Mouse (Mus musculus) spleen, postnatal 4 days (tissue): ENCODE data around the gene Vps36.

Source experiments
- DNase-seq, 2 experiments: peaks; one replicate each; pipeline ENCODE4 v3.0.0; 2022; ENCODE audit warnings: low spot score in 2 of 2

The Vps36 gene

GRCm38 (mm10) chr8:22209012-22209411, 16.4 kb downstream of the Vps36 start:
- DNase-seq, result no peak

- DNase-seq, result no peak
Measured at GRCm38 (mm10) chr8:22214826-22215225, 22.2 kb downstream of the Vps36 start.

DNA sequence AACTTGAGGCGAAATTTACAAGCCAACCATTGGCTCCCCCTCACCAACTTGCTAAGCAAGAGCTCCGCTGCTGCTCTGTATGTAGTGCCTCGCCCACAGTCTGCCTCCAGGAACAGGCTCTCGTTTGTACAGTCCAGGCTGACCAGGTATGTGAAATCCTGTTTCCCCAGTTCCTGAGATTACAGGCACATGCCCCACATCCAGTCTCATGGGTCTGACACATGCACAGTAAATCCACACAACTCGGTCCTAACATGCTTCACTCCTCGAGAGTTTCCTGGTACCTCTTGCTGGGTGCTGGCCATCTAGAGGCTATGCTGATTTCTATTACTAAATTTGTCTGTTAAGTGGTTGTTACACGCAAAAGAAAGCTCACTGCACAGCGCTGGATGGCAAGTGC, 33.8 kb downstream of the Vps36 start:
- no peak for DNase-seq

- peak; percentile 21 to 65 for DNase-seq
Measured at GRCm38 (mm10) chr8:22227061-22227877, 34.7 kb downstream of the Vps36 start, which contains the start of gene Thsd1. Thsd1 (plus strand) TSS chr8:22227313.

GRCm38 (mm10) chr8:22228621-22229020, 36.0 kb downstream of the Vps36 start:
- DNase-seq, result no peak

DNA sequence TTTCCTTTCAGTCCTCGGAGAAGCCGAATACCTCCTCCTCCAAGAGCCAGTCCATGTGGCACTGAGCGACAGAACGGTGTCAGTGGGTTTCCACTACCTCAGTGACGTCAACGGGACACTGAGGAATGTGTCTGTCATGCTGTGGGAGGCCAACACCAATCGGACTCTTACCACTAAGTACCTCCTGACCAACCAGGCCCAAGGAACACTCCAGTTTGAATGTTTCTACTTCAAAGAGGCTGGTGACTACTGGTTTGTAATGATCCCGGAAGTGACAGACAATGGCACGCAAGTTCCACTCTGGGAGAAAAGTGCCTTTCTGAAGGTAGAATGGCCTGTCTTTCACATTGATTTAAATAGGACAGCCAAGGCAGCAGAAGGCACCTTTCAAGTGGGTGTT, 50.4 kb downstream of the Vps36 start:
- no peak for DNase-seq

DNA sequence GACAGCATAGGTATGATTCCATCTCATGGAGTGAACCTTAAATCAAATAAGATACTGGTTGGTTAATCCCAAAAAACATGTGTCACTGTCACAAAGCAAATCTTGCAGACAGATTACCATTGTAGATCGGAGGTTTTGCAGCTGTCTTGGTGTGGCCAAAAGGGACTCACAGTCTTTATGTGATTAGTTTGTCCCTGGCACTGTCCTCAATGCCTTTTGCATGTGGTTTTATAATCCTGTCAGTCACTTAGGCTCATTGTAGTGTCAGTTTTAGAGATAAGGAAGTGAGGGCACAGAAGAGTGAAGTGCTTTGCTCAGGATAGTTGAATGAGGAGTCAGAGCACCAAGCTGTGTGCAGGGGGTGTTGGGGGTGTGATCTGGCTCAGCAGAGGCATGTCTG, 53.1 kb downstream of the Vps36 start:
- no peak for DNase-seq

- DNase-seq, result no peak
Measured at GRCm38 (mm10) chr8:22247956-22248355, 55.3 kb downstream of the Vps36 start.

DNA sequence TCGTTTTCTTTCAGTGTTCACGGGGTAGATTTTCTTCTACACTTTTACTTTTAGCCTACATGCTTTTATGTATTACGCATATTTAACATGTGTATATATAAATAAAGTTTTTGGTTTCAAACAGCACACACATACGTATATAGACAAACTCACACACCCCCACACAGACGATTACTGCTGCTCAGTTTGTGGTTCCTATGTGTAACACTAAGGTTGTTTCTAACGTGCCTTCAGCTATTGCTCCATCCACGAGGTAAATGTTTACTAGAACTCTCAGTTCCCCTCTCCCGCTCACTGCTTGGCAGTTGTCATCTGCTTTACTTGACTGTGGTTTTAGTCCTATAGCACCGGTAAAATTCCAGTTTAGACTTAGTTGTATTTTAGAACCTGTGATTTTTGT, 56.5 kb downstream of the Vps36 start:
- DNase-seq, result no peak

- DNase-seq, result no peak
Measured at GRCm38 (mm10) chr8:22258946-22259450, 66.4 kb downstream of the Vps36 start.

DNA sequence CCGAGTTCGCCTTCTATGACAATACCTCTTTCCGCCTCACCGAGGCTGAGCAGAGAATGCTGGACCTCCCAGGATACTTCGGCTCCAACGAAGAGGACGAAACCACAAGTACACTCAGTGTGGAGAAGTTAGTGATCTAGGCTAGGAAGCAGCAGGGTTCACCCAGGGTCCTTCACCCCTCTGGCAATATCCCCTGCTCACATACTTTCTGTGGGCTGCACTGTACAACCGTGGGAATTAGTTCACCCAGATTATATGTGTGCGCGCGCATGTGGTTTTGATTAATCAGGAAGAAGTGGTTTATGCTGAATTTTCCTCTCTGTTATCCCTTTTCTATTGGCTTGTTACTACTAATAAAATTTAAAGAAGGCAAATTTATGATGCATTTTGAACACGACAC, 66.9 kb downstream of the Vps36 start:
- no peak for DNase-seq

GRCm38 (mm10) chr8:22260091-22260722, 67.6 kb downstream of the Vps36 start:
- DNase-seq, result no peak

DNA sequence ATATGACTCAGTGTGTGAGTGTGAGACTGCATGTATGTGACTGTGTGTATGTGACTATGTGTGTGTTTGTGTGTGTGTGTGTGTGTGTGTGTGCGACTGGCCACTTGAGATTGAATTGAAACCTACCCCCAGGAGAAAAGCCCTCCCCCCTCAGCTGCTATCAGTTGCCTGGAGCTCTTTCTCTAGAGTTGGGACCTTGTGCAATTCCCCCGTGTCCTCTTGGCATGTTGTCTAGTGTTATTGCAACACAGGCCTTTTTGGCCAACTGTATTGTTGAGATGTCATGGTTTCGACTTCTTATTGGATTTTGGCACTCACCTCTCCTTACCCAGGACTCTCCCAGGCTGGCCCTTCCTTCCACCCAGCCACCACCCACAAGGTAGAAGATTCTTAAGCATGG, 69.7 kb downstream of the Vps36 start:
- DNase-seq, result no peak

DNA sequence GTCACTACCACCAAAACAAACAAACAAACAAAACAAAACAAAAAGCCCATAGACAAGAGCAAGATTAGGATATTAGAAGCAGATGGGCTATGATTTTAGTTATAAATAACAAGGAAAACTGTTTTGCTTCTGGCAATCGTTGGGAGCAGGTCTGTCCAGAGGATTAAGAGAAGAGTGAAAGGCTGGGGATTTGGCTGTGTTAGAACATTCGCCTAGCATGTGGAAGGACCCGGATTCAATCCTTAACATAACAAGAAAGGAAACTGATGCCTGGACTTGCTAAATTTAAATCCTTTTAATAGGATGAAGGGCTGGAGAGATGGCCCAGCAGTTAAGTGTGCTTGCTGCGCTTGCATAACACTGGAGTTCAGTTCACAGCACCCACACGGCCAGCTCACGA, 71.7 kb downstream of the Vps36 start:
- DNase-seq, result no peak

DNA sequence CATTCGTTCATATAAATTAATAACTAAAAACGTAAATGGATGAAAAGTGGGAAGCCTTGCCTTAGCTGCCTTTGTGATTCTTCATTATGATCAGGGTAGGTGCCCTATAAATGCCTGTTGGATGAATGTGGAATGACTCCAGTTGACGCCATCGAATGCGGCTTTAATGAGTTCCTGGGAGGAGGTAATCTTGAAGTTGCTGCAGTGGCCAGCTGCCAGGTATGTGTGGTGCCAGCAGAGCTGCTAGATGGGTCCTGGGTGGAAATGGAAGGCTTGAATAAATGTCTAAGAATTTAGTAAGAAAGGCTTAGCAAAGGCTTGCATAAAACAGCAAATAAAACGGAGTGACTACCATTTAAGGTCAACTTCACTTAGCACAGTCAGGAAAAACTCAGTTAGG, 72.2 kb downstream of the Vps36 start:
- DNase-seq, result no peak

GRCm38 (mm10) chr8:22265194-22265593, 72.6 kb downstream of the Vps36 start:
- DNase-seq, result no peak

DNA sequence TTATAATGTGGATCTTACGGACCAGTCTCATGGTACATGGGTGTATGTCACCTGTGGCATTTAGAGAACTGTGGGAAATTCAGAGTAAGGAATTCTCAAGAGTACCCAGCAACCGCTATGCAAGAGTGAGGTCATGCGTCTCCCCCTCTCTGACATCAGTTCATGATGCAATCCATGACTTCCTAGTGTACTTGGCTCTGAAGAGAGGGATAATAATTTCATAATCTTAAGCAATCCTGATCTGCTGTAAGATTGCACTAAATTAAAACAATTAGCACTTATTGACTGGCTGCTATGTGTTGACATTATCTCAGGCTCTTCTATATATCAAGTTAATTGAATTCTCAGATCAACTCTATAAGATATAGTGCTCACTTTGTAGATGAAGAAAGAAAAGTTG, 74.2 kb downstream of the Vps36 start:
- no peak for DNase-seq
